Comparison of ENCODE assay signal across 18 mouse cellular contexts in genomic region chr6:108282131-108282530, GRCm38 (mm10).
A peak's percentile ranks its signal among the peaks of the same experiment; 100 is the strongest.
DNase-seq lines count a peak whose midpoint lies in the region; ATAC-seq and TF ChIP-seq lines count a peak whose summit lies in the region.
"Had no signal": no experiment of that assay in that cellular context is flagged by ENCODE, and none has a peak within 500 bp of the region (broad histone marks: within the 10 kb centered on the region; RNA-seq: fewer than 3 reads in every experiment).

No protein-coding gene starts in this region.

- H3K9ac ChIP-seq in intestine, embryonic 14.5 days (ENCODE audit: low read length): no peak overlapping the region
- H3K9ac ChIP-seq in intestine, postnatal 0 days (ENCODE audit: low read depth, low read length): no peak overlapping the region
- no peak overlapping the region for H3K9ac ChIP-seq in lung, embryonic 14.5 days
- no peak overlapping the region for H3K9ac ChIP-seq in intestine, embryonic 15.5 days
- H3K9ac ChIP-seq in intestine, embryonic 16.5 days (ENCODE audit: low read depth, low read length): no peak overlapping the region
- H3K9ac ChIP-seq: embryonic facial prominence, embryonic 13.5 days; forebrain, embryonic 12.5 days; heart, embryonic 15.5 days; hindbrain, embryonic 13.5 days had no signal

- H3K4me1 ChIP-seq in intestine, embryonic 14.5 days (replicated peaks; ENCODE audit: control insufficient read depth, insufficient read depth, low read length): peaks cover 13% of the 10 kb centered on the region
- 0 out of 2 replicates have a peak, but pooled peaks cover 2% of the 10 kb centered on the region for H3K4me1 ChIP-seq in intestine, postnatal 0 days (replicated peaks; ENCODE audit: control insufficient read depth, insufficient read depth, low read length)
- H3K4me1 ChIP-seq in lung, embryonic 14.5 days (ENCODE audit: insufficient read depth): peaks cover 7% of the 10 kb centered on the region; the same call in 1 of the 2 replicates
- H3K4me1 ChIP-seq in intestine, embryonic 15.5 days (replicated peaks): peaks cover 7% of the 10 kb centered on the region
- H3K4me1 ChIP-seq in intestine, embryonic 16.5 days (ENCODE audit: control insufficient read depth, insufficient read depth, low read length): peaks cover 11% of the 10 kb centered on the region; the same call in 1 of the 2 replicates
- H3K4me1 ChIP-seq: embryonic facial prominence, embryonic 13.5 days; forebrain, embryonic 12.5 days; hindbrain, embryonic 13.5 days had no signal

- H3K4me2 ChIP-seq in intestine, embryonic 14.5 days (ENCODE audit: low read length): no peak overlapping the region; the same call in 1 of the 2 replicates
- no peak overlapping the region for H3K4me2 ChIP-seq in intestine, postnatal 0 days (replicated peaks; ENCODE audit: low read depth)
- H3K4me2 ChIP-seq in lung, embryonic 14.5 days: no peak overlapping the region
- no peak overlapping the region for H3K4me2 ChIP-seq in intestine, embryonic 15.5 days (replicated peaks)
- H3K4me2 ChIP-seq in intestine, embryonic 16.5 days (ENCODE audit: low read depth, low read length): no peak overlapping the region
- H3K4me2 ChIP-seq: embryonic facial prominence, embryonic 13.5 days; forebrain, embryonic 12.5 days; heart, embryonic 15.5 days; hindbrain, embryonic 13.5 days had no signal

- WGBS in intestine, embryonic 14.5 days: 28% methylated on average over 4 of the region's 4 CpGs
- 49% methylated on average over 4 of the region's 4 CpGs for WGBS in intestine, postnatal 0 days
- 33% methylated on average over 4 of the region's 4 CpGs for WGBS in lung, embryonic 14.5 days
- 37% methylated on average over 4 of the region's 4 CpGs for WGBS in intestine, embryonic 15.5 days
- 42% methylated on average over 4 of the region's 4 CpGs for WGBS in intestine, embryonic 16.5 days

- H3K4me3 ChIP-seq in intestine, embryonic 14.5 days (ENCODE audit: low read depth, low read length): no peak overlapping the region
- H3K4me3 ChIP-seq in intestine, postnatal 0 days (ENCODE audit: low read depth, low read length): no peak overlapping the region
- H3K4me3 ChIP-seq in lung, embryonic 14.5 days (ENCODE audit: low read depth, low read length): no peak overlapping the region
- H3K4me3 ChIP-seq in intestine, embryonic 15.5 days (replicated peaks): no peak overlapping the region
- no peak overlapping the region for H3K4me3 ChIP-seq in intestine, embryonic 16.5 days (ENCODE audit: low read length)
- H3K4me3 ChIP-seq: embryonic facial prominence, embryonic 13.5 days; forebrain, embryonic 12.5 days; heart, embryonic 15.5 days; hindbrain, embryonic 13.5 days had no signal

- H3K36me3 ChIP-seq in intestine, embryonic 14.5 days (ENCODE audit: control insufficient read depth, insufficient read depth, low read length): no peaks in the 10 kb centered on the region
- H3K36me3 ChIP-seq in intestine, postnatal 0 days (ENCODE audit: control insufficient read depth, insufficient read depth): no peaks in the 10 kb centered on the region
- H3K36me3 ChIP-seq in lung, embryonic 14.5 days (ENCODE audit: insufficient read depth): no peaks in the 10 kb centered on the region
- H3K36me3 ChIP-seq in intestine, embryonic 15.5 days: no peaks in the 10 kb centered on the region
- H3K36me3 ChIP-seq in intestine, embryonic 16.5 days (ENCODE audit: control insufficient read depth, insufficient read depth, low read length): no peaks in the 10 kb centered on the region
- H3K36me3 ChIP-seq: embryonic facial prominence, embryonic 13.5 days; forebrain, embryonic 12.5 days; heart, embryonic 15.5 days; hindbrain, embryonic 13.5 days had no signal

- peak overlapping the region; percentile 62 for H3K27ac ChIP-seq in intestine, embryonic 14.5 days (ENCODE audit: low read depth)
- H3K27ac ChIP-seq in intestine, postnatal 0 days (ENCODE audit: low read depth, low read length): no peak overlapping the region
- H3K27ac ChIP-seq in lung, embryonic 14.5 days (ENCODE audit: low read depth): no peak overlapping the region; the same call in 1 of the 2 replicates
- no peak overlapping the region; the same call in 1 of the 2 replicates for H3K27ac ChIP-seq in intestine, embryonic 15.5 days
- peak overlapping the region; percentile 43; the same call in 1 of the 2 replicates for H3K27ac ChIP-seq in intestine, embryonic 16.5 days (ENCODE audit: low read length)
- H3K27ac ChIP-seq: embryonic facial prominence, embryonic 13.5 days; forebrain, embryonic 12.5 days; heart, embryonic 15.5 days; hindbrain, embryonic 13.5 days; hindbrain, postnatal 0 days had no signal

- no peaks in the 10 kb centered on the region for H3K9me3 ChIP-seq in intestine, embryonic 14.5 days (ENCODE audit: control insufficient read depth, low read length)
- H3K9me3 ChIP-seq in intestine, postnatal 0 days (ENCODE audit: control insufficient read depth): no peaks in the 10 kb centered on the region
- no peaks in the 10 kb centered on the region for H3K9me3 ChIP-seq in lung, embryonic 14.5 days (ENCODE audit: low read depth, low read length)
- H3K9me3 ChIP-seq in intestine, embryonic 15.5 days: no peaks in the 10 kb centered on the region
- no peaks in the 10 kb centered on the region for H3K9me3 ChIP-seq in intestine, embryonic 16.5 days (ENCODE audit: control insufficient read depth, low read length)
- H3K9me3 ChIP-seq: embryonic facial prominence, embryonic 13.5 days; forebrain, embryonic 12.5 days; heart, embryonic 15.5 days; hindbrain, embryonic 13.5 days had no signal

- no peak for DNase-seq in intestine, embryonic 14.5 days (ENCODE audit: low spot score)
- DNase-seq in lung, embryonic 14.5 days: no peak
- no peak for DNase-seq in lung, postnatal 4 days
- DNase-seq in testis, postnatal 10 days (ENCODE audit: low spot score): no peak
- DNase-seq: adrenal gland, postnatal 10 days; cerebellum, adult 11-12 months; cerebellum, adult 9-10 months; cerebellum, postnatal 36 days; gastrocnemius, postnatal 10 days had no signal

- no peaks in the 10 kb centered on the region for H3K27me3 ChIP-seq in intestine, embryonic 14.5 days (replicated peaks; ENCODE audit: control insufficient read depth, insufficient read depth, low read length)
- H3K27me3 ChIP-seq in intestine, postnatal 0 days (replicated peaks; ENCODE audit: control insufficient read depth, insufficient read depth, low read length): no peaks in the 10 kb centered on the region
- H3K27me3 ChIP-seq in lung, embryonic 14.5 days (ENCODE audit: insufficient read depth, low read length): no peaks in the 10 kb centered on the region
- no peaks in the 10 kb centered on the region for H3K27me3 ChIP-seq in intestine, embryonic 15.5 days (replicated peaks)
- H3K27me3 ChIP-seq in intestine, embryonic 16.5 days (replicated peaks; ENCODE audit: control insufficient read depth, insufficient read depth, low read length): no peaks in the 10 kb centered on the region
- H3K27me3 ChIP-seq: embryonic facial prominence, embryonic 13.5 days; forebrain, embryonic 12.5 days; heart, embryonic 15.5 days; hindbrain, embryonic 13.5 days had no signal

- ATAC-seq in intestine, embryonic 14.5 days (replicated peaks; ENCODE audit: low FRiP score, low TSS enrichment, low read depth): no peak
- ATAC-seq in intestine, postnatal 0 days: no peak
- 0 out of 2 replicates have a peak, but pooled peaks have one; percentile 46 for ATAC-seq in lung, embryonic 14.5 days (ENCODE audit: insufficient read depth)
- ATAC-seq in intestine, embryonic 15.5 days: peak; percentile 17; the same call in 1 of the 2 replicates
- no peak; the same call in 1 of the 2 replicates for ATAC-seq in intestine, embryonic 16.5 days
- ATAC-seq: forebrain, embryonic 16.5 days; hindbrain, postnatal 0 days had no signal

- no peak for TF ChIP-seq CTCF in intestine, postnatal 0 days (IDR thresholded peaks at IDR 0.05; ENCODE audit: low read depth)
- TF ChIP-seq CTCF in lung, embryonic 14.5 days (IDR thresholded peaks at IDR 0.05; ENCODE audit: low read depth): no peak

Comparison
In these comparisons a context has a peak if more than half of its experiments do, and no peak if none do; other contexts are left out.
1. ATAC-seq: peak in lung, embryonic 14.5 days (single experiment) and intestine, embryonic 15.5 days (single experiment); none in intestine, embryonic 14.5 days (single experiment), intestine, postnatal 0 days (single experiment) and intestine, embryonic 16.5 days (single experiment).
2. H3K27ac ChIP-seq: peak in intestine, embryonic 14.5 days (single experiment) and intestine, embryonic 16.5 days (single experiment); none in intestine, postnatal 0 days (single experiment), lung, embryonic 14.5 days (single experiment) and intestine, embryonic 15.5 days (single experiment).